Mouse (Mus musculus) midbrain, embryonic 12.5 days (tissue): ENCODE results near the gene Tctn1. TPM values are rescaled to one million over a fixed set of nuclear protein-coding genes. Genes with fewer than 3 reads are reported as not detected.

Experiments
- ATAC-seq: fragments of 200-750 bp; cut with Nextera tagmentation; 2 replicates; pipeline ENCODE4 v1.8.0; 2017; ENCODE audit warnings: low read depth, moderate TSS enrichment, moderate library complexity; ENCODE audit not compliant: low FRiP score
- H3K27ac ChIP-seq: fragments of 300-500 bp; sonication (generic); replicated peaks from 2 replicates; pipeline ENCODE4 v1.5.1; 2016; ENCODE audit warnings: mild to moderate bottlenecking
- H3K27me3 ChIP-seq: fragments of 300-500 bp; sonication (generic); 2 replicates; pipeline ENCODE4 v1.6.1; 2016; ENCODE audit warnings: mild to moderate bottlenecking
- H3K36me3 ChIP-seq: fragments of 300-500 bp; sonication (generic); 2 replicates; pipeline ENCODE4 v1.6.1; 2016
- H3K4me1 ChIP-seq: fragments of 300-500 bp; sonication (generic); 2 replicates; pipeline ENCODE4 v1.6.1; 2016
- H3K4me2 ChIP-seq: fragments of 300-500 bp; sonication (generic); replicated peaks from 2 replicates; pipeline ENCODE4 v1.6.1; 2016; ENCODE audit warnings: mild to moderate bottlenecking, moderate library complexity
- H3K4me3 ChIP-seq: fragments of 300-500 bp; sonication (generic); 2 replicates; pipeline ENCODE4 v1.5.1; 2016; ENCODE audit warnings: mild to moderate bottlenecking
- H3K9ac ChIP-seq: fragments of 300-500 bp; sonication (generic); replicated peaks from 2 replicates; pipeline ENCODE4 v1.6.1; 2016; ENCODE audit warnings: mild to moderate bottlenecking, moderate library complexity
- H3K9me3 ChIP-seq: fragments of 300-500 bp; sonication (generic); 2 replicates; pipeline ENCODE4 v1.6.1; 2016; ENCODE audit warnings: mild to moderate bottlenecking
- WGBS: fragments of 180-500 bp; shearing (Covaris S2); methylation state at CpG from one replicate; pipeline ENCODE4 v1.1.7; 2016; 5-methylcytosine and 5-hydroxymethylcytosine counted together
- polyA plus RNA-seq: library from polyadenylated mRNA; unstranded; fragments of >200 nt; fragmentation: Nextera tagmentation; extraction: Ambion mirVana; gene quantifications from 2 replicates; pipeline ENCODE4 v1.2.1, GENCODE M21; 2016

Tctn1 gene
- polyA plus RNA-seq, 1 experiment from 2014 or later: 8.1 TPM

GRCm38 (mm10) chr5:122265942-122266341 is 1.7 kb upstream of the Tctn1 start:
- no peak overlapping the region for H3K4me3 ChIP-seq
- H3K4me2 ChIP-seq: no peak overlapping the region
- WGBS: 94% methylated on average over 2 of the region's 2 CpGs
- H3K9me3 ChIP-seq: no peaks in the 10 kb centered on the region
- H3K9ac ChIP-seq: no peak overlapping the region
- ATAC-seq: no peak
- no peaks in the 10 kb centered on the region for H3K27me3 ChIP-seq
- no peak overlapping the region for H3K27ac ChIP-seq
- H3K36me3 ChIP-seq: 0 out of 2 replicates have a peak, but pooled peaks cover 6% of the 10 kb centered on the region
- peaks cover 21% of the 10 kb centered on the region for H3K4me1 ChIP-seq

GRCm38 (mm10) chr5:122265187-122265586 is 927 bp upstream of the Tctn1 start:
- Histone ChIP-seq H3K4me1 (peaks cover 27% of the 10 kb centered on the region), H3K27me3 (no peaks in the 10 kb centered on the region), H3K9me3 (no peaks in the 10 kb centered on the region), H3K36me3 (0 out of 2 replicates have a peak, but pooled peaks cover 6% of the 10 kb centered on the region), H3K9ac (no peak overlapping the region), H3K4me3 (no peak overlapping the region), H3K27ac (no peak overlapping the region), H3K4me2 (no peak overlapping the region)
- 0 out of 2 replicates have a peak, but pooled peaks have one; percentile 3 for ATAC-seq
- WGBS: 68% methylated on average over 3 of the region's 3 CpGs

GRCm38 (mm10) chr5:122262104-122262503 is 2.2 kb downstream of the Tctn1 start:
- Histone ChIP-seq H3K27ac (no peak overlapping the region), H3K27me3 (no peaks in the 10 kb centered on the region), H3K4me1 (peaks cover 27% of the 10 kb centered on the region), H3K36me3 (peaks cover 31% of the 10 kb centered on the region), H3K4me2 (0 out of 2 replicates have a peak overlapping the region, but pooled peaks have one; percentile 0), H3K9me3 (no peaks in the 10 kb centered on the region), H3K9ac (no peak overlapping the region), H3K4me3 (no peak overlapping the region)
- 60% methylated on average over 7 of the region's 7 CpGs for WGBS
- ATAC-seq: no peak

- H3K4me3 ChIP-seq: no peak overlapping the region
- no peaks in the 10 kb centered on the region for H3K9me3 ChIP-seq
- no peak for ATAC-seq
- H3K4me1 ChIP-seq: peaks cover 19% of the 10 kb centered on the region
- no peak overlapping the region for H3K9ac ChIP-seq
- 86% methylated on average over 6 of the region's 6 CpGs for WGBS
- no peak overlapping the region for H3K27ac ChIP-seq
- peaks cover 68% of the 10 kb centered on the region for H3K36me3 ChIP-seq
- H3K4me2 ChIP-seq: no peak overlapping the region
- H3K27me3 ChIP-seq: no peaks in the 10 kb centered on the region
These were observed 6.1 kb downstream of the Tctn1 start for GRCm38 (mm10) chr5:122258027-122258741.

GRCm38 (mm10) chr5:122251895-122252606 is 12.2 kb downstream of the Tctn1 start:
- ATAC-seq: no peak
- no peak overlapping the region for H3K9ac ChIP-seq
- H3K27me3 ChIP-seq: no peaks in the 10 kb centered on the region
- H3K4me1 ChIP-seq: no peaks in the 10 kb centered on the region
- peaks cover 87% of the 10 kb centered on the region for H3K36me3 ChIP-seq
- H3K27ac ChIP-seq: no peak overlapping the region
- no peak overlapping the region for H3K4me3 ChIP-seq
- no peak overlapping the region for H3K4me2 ChIP-seq
- 90% methylated on average over 17 of the region's 17 CpGs for WGBS
- no peaks in the 10 kb centered on the region for H3K9me3 ChIP-seq

- Histone ChIP-seq H3K9me3 (no peaks in the 10 kb centered on the region), H3K4me1 (peaks cover 11% of the 10 kb centered on the region; the same call in 1 of the 2 replicates), H3K27me3 (no peaks in the 10 kb centered on the region), H3K4me3 (no peak overlapping the region), H3K27ac (no peak overlapping the region), H3K4me2 (no peak overlapping the region), H3K36me3 (peaks cover 66% of the 10 kb centered on the region), H3K9ac (no peak overlapping the region)
- ATAC-seq: no peak
- 91% methylated on average over 4 of the region's 4 CpGs for WGBS
These were observed 15.0 kb downstream of the Tctn1 start for GRCm38 (mm10) chr5:122249281-122249680.

- no peaks in the 10 kb centered on the region for H3K9me3 ChIP-seq
- peaks cover 15% of the 10 kb centered on the region; the same call in 1 of the 2 replicates for H3K4me1 ChIP-seq
- H3K4me3 ChIP-seq: no peak overlapping the region
- H3K36me3 ChIP-seq: peaks cover 57% of the 10 kb centered on the region
- no peak for ATAC-seq
- no peak overlapping the region for H3K4me2 ChIP-seq
- WGBS: 94% methylated on average over 7 of the region's 7 CpGs
- H3K9ac ChIP-seq: no peak overlapping the region
- H3K27ac ChIP-seq: no peak overlapping the region
- H3K27me3 ChIP-seq: no peaks in the 10 kb centered on the region
These were observed 16.3 kb downstream of the Tctn1 start for GRCm38 (mm10) chr5:122247934-122248333.

- Histone ChIP-seq H3K4me3 (no peak overlapping the region), H3K9ac (no peak overlapping the region), H3K9me3 (no peaks in the 10 kb centered on the region), H3K36me3 (peaks cover 53% of the 10 kb centered on the region), H3K27me3 (no peaks in the 10 kb centered on the region), H3K4me2 (no peak overlapping the region), H3K4me1 (peaks cover 15% of the 10 kb centered on the region; the same call in 1 of the 2 replicates), H3K27ac (no peak overlapping the region)
- 90% methylated on average over 11 of the region's 11 CpGs for WGBS
- ATAC-seq: no peak
These were observed 16.7 kb downstream of the Tctn1 start for GRCm38 (mm10) chr5:122247529-122247928.

GRCm38 (mm10) chr5:122246547-122247167 is 17.6 kb downstream of the Tctn1 start:
- Histone ChIP-seq H3K9me3 (no peaks in the 10 kb centered on the region), H3K27ac (no peak overlapping the region), H3K4me2 (no peak overlapping the region), H3K27me3 (no peaks in the 10 kb centered on the region), H3K4me3 (no peak overlapping the region), H3K36me3 (peaks cover 55% of the 10 kb centered on the region), H3K4me1 (peaks cover 15% of the 10 kb centered on the region; the same call in 1 of the 2 replicates), H3K9ac (no peak overlapping the region)
- no peak for ATAC-seq
- WGBS: 87% methylated on average over 10 of the region's 10 CpGs

GRCm38 (mm10) chr5:122245186-122245585 is 19.1 kb downstream of the Tctn1 start:
- Histone ChIP-seq H3K27me3 (no peaks in the 10 kb centered on the region), H3K4me3 (no peak overlapping the region), H3K9me3 (no peaks in the 10 kb centered on the region), H3K27ac (no peak overlapping the region), H3K9ac (no peak overlapping the region), H3K4me2 (no peak overlapping the region), H3K4me1 (peaks cover 15% of the 10 kb centered on the region; the same call in 1 of the 2 replicates), H3K36me3 (peaks cover 58% of the 10 kb centered on the region)
- WGBS: 78% methylated on average over 3 of the region's 3 CpGs
- no peak for ATAC-seq

- Histone ChIP-seq H3K27me3 (no peaks in the 10 kb centered on the region), H3K9ac (no peak overlapping the region), H3K4me1 (peaks cover 15% of the 10 kb centered on the region; the same call in 1 of the 2 replicates), H3K9me3 (no peaks in the 10 kb centered on the region), H3K4me2 (no peak overlapping the region), H3K36me3 (peaks cover 55% of the 10 kb centered on the region), H3K27ac (0 out of 2 replicates have a peak overlapping the region, but pooled peaks have one; percentile 16), H3K4me3 (no peak overlapping the region)
- no peak for ATAC-seq
- 80% methylated on average over 17 of the region's 17 CpGs for WGBS
These were observed 20.3 kb downstream of the Tctn1 start for GRCm38 (mm10) chr5:122243781-122244523.
